Mouse (Mus musculus): ENCODE measurements around the gene Sucla2. TPM values are rescaled to one million over a fixed set of nuclear protein-coding genes. Genes with fewer than 3 reads are reported as not detected.
A peak's percentile ranks its signal among the peaks of the same experiment; 100 is the strongest.

The Sucla2 gene
- polyA plus RNA-seq (2016; fragmentation: Nextera tagmentation; extraction: Ambion mirVana) = 101 and 113 TPM in 2 replicates

DNA sequence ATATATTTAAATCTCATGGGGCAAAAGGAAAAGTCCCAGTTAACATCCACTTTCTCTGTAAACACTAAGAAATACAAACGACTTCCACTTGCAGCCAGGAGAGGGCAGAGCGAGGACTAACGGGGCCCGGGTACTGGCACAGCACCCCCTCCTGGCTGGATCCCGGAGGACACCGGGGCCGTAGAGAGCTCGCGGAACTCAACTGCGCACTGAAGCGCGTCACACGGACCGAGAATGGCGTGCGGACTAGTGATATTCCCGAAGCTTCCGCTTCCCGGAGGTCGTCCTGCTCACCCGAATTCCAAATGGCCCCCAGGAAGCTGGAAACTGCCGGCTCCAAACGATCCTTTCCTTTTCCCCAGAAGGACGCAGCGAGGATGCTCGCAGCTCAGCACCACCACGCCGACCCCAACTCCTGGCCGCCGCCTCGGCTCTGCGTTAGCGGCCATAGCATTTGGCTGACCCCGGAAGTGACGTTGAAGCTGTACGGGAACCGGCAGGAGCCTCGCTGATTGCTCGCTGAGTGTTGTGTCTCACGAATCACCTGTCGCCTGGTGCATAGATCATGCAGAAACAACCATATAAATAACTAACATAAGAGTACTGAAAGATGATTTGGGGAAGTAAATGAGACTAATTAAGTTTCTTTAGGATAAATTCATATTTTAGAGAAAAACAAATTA lies at the start of gene Sucla2:
Sucla2 (plus strand) TSS at position 554 of the 683 bp plus-strand sequence.
- peak; percentile 100 for ATAC-seq (ENCODE audit: low FRiP score, low read depth)
- Histone ChIP-seq H3K9me3 (no peaks in the 10 kb centered on the region), H3K4me3 (peak within 1 kb of the TSS; percentile 42), H3K4me1 (no peaks in the 10 kb centered on the region), H3K36me3 (no peaks in the 10 kb centered on the region), H3K27me3 (replicated peaks) (no peaks in the 10 kb centered on the region), H3K9ac (peak within 1 kb of the TSS; percentile 55; the same call in 1 of the 2 replicates), H3K27ac (0 out of 2 replicates have a peak within 1 kb of the TSS, but pooled peaks have one; percentile 42), H3K4me2 (replicated peaks) (peak within 1 kb of the TSS; percentile 46)
- under 1% methylated on average over 41 of the region's 41 CpGs for WGBS

DNA sequence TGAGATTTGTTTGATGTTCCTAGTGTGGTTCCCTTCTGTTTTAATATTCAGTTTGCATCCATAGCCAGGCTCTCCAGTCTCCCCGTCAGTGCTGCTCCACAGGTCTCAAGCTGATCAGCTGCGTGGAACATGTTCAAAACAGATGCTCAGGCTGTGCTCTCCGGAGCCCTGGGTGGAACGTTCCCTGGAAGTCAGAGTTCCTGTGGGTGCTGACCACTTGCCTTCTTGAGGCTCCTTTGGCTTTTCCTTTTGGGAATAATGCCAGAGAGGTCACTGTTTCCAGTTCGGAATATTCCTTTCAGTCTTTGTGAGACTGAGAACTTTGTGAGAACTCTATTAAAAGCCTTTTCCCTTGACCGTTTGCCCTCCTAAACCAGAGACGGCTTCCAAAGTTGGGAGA lies 49.6 kb upstream of the Sucla2 start:
- no peak overlapping the region for H3K27ac ChIP-seq
- 80% methylated on average over 7 of the region's 7 CpGs for WGBS

DNA sequence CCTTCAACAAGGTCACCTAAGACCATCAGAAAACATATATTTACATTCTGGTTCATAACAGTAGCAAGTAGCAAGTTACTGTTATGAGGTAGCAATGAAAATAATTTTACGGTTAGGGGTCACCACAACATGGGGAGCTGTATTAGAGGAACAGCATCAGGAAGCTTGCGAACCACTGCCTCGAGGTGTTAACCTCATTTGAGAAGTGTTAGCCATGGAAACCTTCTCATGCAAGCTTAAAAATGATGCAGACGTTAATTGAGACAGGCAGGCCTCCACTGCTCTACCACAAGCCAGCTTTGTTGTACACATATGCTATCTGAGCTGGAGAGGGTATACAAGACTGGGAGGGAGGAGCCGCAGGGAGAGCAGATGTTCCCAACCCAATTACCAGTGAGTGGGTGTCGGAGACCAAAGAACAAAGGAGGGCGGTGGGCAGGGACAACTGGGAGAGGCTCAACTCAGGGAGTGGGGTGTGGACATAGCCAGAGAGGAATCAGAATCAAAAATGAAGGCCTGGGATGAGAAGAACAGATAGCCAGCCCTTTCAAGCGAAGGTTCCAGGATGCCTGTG lies 48.7 kb upstream of the Sucla2 start:
- Histone ChIP-seq H3K4me3 (no peak overlapping the region), H3K27ac (no peak overlapping the region), H3K9me3 (no peaks in the 10 kb centered on the region), H3K36me3 (no peaks in the 10 kb centered on the region), H3K4me1 (no peaks in the 10 kb centered on the region), H3K27me3 (replicated peaks) (no peaks in the 10 kb centered on the region), H3K4me2 (replicated peaks) (no peak overlapping the region), H3K9ac (no peak overlapping the region)
- ATAC-seq (ENCODE audit: low FRiP score, low read depth) = 0 out of 2 replicates have a peak, but pooled peaks have one; percentile 52
- WGBS = 73% methylated on average over 8 of the region's 8 CpGs

More for the DNA sequence above, 49.6 kb upstream of the Sucla2 start:
- Histone ChIP-seq H3K4me1 (no peaks in the 10 kb centered on the region), H3K9me3 (no peaks in the 10 kb centered on the region), H3K9ac (no peak overlapping the region), H3K4me3 (no peak overlapping the region), H3K27me3 (replicated peaks) (no peaks in the 10 kb centered on the region), H3K36me3 (no peaks in the 10 kb centered on the region), H3K4me2 (replicated peaks) (no peak overlapping the region)
- ATAC-seq (ENCODE audit: low FRiP score, low read depth) = no peak

DNA sequence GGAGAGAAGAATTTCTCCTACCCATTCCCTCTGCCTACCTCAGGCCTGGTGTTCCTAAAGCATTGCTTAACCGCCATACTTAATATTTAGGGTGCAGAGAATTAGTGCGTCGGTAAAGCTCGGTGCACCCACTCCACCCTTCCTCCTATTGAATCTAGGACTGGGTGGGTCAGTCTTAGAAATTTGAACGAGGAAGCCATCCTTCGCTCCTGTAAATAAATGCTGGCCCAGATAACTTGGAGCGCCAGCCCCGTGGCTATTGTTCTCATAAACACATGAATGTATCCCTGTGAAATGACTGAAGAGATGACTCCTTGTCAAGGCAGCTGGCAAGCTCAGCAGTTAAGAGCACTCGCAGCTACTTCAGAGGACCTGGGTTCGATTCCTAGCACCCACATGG lies 48.0 kb upstream of the Sucla2 start:
- H3K27me3 ChIP-seq (replicated peaks) = no peaks in the 10 kb centered on the region
- no peaks in the 10 kb centered on the region for H3K9me3 ChIP-seq
- no peak overlapping the region for H3K4me3 ChIP-seq
- no peak overlapping the region for H3K4me2 ChIP-seq (replicated peaks)
- H3K9ac ChIP-seq = no peak overlapping the region
- no peak for ATAC-seq (ENCODE audit: low FRiP score, low read depth)
- H3K36me3 ChIP-seq = no peaks in the 10 kb centered on the region
- H3K4me1 ChIP-seq = no peaks in the 10 kb centered on the region
- WGBS = 94% methylated on average over 10 of the region's 10 CpGs
- H3K27ac ChIP-seq = no peak overlapping the region

DNA sequence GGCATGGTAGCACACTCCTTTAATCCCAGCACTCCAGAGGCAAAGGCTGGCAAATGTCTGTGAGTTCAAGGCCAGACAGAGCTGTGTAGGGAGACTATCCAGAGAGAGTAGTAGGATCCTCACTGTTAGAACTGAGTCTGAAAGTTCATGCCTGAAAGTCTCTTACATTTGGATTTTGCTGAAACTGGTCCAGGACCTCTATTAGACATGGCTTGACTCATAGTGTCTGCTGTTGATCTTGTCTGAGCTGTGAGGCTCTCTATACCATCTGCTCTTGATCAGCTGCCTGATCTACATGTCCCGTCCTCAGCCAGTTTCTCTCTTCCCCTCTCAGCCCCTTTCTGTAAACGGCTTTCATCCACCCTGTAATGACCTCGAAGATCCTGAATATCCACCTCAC lies 46.8 kb upstream of the Sucla2 start:
- 90% methylated on average over 3 of the region's 3 CpGs for WGBS
- H3K9me3 ChIP-seq = no peaks in the 10 kb centered on the region
- no peaks in the 10 kb centered on the region for H3K27me3 ChIP-seq (replicated peaks)
- no peaks in the 10 kb centered on the region for H3K36me3 ChIP-seq
- no peak overlapping the region for H3K27ac ChIP-seq
- H3K4me2 ChIP-seq (replicated peaks) = no peak overlapping the region
- ATAC-seq (ENCODE audit: low FRiP score, low read depth) = no peak
- no peak overlapping the region for H3K4me3 ChIP-seq
- H3K4me1 ChIP-seq = no peaks in the 10 kb centered on the region
- no peak overlapping the region for H3K9ac ChIP-seq

DNA sequence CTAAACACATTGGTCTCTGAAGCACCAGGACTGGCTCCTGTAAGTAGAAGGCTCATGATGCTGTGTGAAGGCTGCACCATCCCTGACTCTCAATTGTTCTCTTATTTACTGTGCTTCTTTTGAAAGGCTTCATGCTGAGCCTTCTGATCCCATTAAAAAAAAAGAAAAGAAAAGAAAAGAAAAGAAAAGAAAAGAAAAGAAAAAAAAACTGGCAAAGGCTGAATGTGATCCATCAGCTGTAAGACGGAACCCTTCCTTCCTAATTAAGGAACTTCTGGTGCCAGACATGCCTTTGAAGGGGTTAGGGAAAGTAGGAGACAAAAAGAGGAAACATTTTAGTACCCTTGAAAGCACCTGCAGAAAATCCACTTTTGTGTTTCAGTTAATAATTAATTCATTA lies 45.3 kb upstream of the Sucla2 start:
- no peak overlapping the region for H3K27ac ChIP-seq
- 31% methylated on average over 1 of the region's 1 CpGs for WGBS
- H3K4me2 ChIP-seq (replicated peaks) = no peak overlapping the region
- H3K9me3 ChIP-seq = no peaks in the 10 kb centered on the region
- H3K27me3 ChIP-seq (replicated peaks) = no peaks in the 10 kb centered on the region
- H3K4me3 ChIP-seq = no peak overlapping the region
- no peaks in the 10 kb centered on the region for H3K4me1 ChIP-seq
- no peak for ATAC-seq (ENCODE audit: low FRiP score, low read depth)
- no peak overlapping the region for H3K9ac ChIP-seq
- H3K36me3 ChIP-seq = no peaks in the 10 kb centered on the region

DNA sequence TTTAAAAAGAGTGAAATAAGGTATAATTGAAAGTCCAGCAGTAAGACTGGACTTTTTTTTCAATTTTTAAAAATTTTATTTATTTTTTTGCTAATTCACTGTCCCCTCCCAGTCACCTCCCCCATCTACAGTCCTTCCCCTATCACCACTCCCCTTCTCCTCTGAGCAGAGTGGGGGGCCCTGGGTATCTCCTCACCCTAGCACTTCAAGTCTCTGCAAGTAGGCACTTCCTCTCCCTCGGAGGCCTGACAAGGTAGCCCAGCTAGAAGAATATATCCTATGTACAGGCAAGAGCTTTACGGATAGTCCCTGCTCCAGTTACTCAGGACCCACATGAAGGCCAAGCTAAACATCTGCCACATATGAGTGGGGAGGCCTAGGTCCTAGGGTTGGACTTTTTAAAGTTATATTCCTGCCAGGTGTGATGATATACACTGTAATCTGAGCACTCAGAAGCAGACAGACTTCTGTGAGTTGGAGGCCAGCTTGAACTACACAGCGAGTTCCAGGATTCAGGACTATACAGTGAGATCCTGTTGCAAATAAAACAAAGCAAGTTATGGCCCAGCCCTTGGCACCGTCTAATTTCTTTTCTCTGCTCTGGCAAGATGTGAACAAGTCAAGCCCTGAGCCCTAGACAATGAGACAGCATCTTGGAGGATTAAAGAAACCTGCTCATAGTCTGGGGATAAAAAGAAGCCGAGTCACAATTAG lies 41.4 kb upstream of the Sucla2 start:
- no peak overlapping the region for H3K27ac ChIP-seq
- H3K36me3 ChIP-seq = no peaks in the 10 kb centered on the region
- WGBS = 86% methylated on average over 5 of the region's 5 CpGs
- H3K9me3 ChIP-seq = no peaks in the 10 kb centered on the region
- no peak overlapping the region for H3K9ac ChIP-seq
- no peaks in the 10 kb centered on the region for H3K4me1 ChIP-seq
- no peak for ATAC-seq (ENCODE audit: low FRiP score, low read depth)
- H3K27me3 ChIP-seq (replicated peaks) = no peaks in the 10 kb centered on the region
- H3K4me3 ChIP-seq = no peak overlapping the region
- H3K4me2 ChIP-seq (replicated peaks) = no peak overlapping the region

DNA sequence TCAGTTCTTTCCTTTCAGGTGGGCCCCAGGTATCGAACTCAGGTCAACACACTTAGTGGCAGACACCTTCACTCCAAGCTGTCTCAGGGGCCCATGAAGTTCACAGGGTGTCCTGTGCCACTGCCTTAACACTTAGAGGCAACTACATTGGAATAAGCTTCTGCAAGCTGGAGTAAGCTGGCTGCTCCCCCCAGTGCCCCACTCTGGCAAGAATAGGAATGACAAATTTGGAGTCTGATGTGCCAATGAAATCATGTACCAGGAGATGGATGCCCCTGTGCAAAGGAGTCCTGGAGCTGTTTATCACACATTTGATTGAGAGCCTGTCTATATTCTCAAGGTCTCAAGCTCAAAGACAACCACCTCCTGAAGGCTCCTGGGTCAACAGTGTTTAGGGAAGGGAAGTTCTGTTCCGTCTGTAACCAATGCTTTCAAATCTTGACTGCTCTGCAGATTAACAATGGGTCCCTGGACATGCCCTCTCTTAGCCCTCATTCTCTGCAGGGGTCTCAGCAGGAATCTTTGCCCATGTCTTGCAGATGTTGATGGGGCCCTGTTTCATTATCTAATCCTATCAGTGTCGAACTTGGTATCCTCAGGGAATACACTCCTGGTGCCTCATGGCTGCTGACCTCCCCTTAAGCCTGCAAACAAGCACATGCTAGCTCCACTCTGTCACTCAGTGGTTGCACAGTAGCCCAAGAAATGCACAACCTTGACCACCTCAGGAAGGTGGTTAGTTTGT lies 40.6 kb upstream of the Sucla2 start:
- Histone ChIP-seq H3K4me2 (replicated peaks) (no peak overlapping the region), H3K4me1 (no peaks in the 10 kb centered on the region), H3K9me3 (no peaks in the 10 kb centered on the region), H3K9ac (no peak overlapping the region), H3K27ac (no peak overlapping the region), H3K36me3 (no peaks in the 10 kb centered on the region), H3K4me3 (no peak overlapping the region), H3K27me3 (replicated peaks) (no peaks in the 10 kb centered on the region)
- no peak for ATAC-seq (ENCODE audit: low FRiP score, low read depth)
- 71% methylated on average over 3 of the region's 3 CpGs for WGBS

DNA sequence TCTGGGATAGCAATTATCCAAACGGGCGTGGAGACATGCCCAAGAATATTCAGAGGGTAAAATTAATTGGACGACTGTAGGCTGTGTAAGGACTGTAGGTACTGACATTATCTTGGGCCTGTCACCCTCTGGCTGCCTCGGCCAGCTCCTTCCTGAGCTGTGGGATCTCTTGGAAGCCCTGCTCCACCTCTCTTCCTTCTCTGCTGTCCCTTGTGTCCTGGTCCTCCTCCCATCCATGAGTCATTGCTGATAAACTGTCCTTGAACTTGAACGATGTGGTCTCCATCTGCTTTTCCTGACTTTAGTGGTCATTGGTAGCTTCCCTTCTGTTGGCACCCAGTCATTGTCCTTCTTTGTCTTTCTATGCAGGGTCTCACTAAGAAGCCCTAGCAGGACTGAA lies 38.5 kb upstream of the Sucla2 start:
- ATAC-seq (ENCODE audit: low FRiP score, low read depth) = no peak
- Histone ChIP-seq H3K4me3 (no peak overlapping the region), H3K9me3 (no peaks in the 10 kb centered on the region), H3K36me3 (no peaks in the 10 kb centered on the region), H3K9ac (no peak overlapping the region), H3K27me3 (replicated peaks) (no peaks in the 10 kb centered on the region), H3K4me1 (no peaks in the 10 kb centered on the region), H3K27ac (no peak overlapping the region), H3K4me2 (replicated peaks) (no peak overlapping the region)
- WGBS = 84% methylated on average over 5 of the region's 5 CpGs

DNA sequence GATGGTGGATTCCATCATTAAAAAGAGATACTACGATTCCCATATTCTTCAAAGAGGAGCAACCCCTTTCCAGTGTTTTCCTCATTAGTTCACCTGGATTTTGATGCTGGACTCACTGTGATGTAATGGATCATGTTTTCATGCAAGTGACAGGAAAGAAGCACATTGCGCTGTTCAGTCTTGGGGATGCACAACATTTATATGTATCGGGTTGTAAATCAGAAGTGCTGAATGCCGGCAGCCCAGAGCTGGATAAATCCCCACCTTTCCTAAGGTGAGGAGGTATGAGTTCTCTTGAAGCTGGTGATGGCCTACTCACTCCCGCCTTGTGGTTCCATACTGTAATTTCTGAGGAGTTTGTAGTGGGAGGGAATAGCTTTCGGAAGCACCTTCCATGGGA lies 31.8 kb upstream of the Sucla2 start:
- Histone ChIP-seq H3K4me2 (replicated peaks) (no peak overlapping the region), H3K27ac (no peak overlapping the region), H3K27me3 (replicated peaks) (no peaks in the 10 kb centered on the region), H3K9ac (no peak overlapping the region), H3K9me3 (no peaks in the 10 kb centered on the region), H3K36me3 (no peaks in the 10 kb centered on the region), H3K4me3 (no peak overlapping the region), H3K4me1 (no peaks in the 10 kb centered on the region)
- 91% methylated on average over 6 of the region's 6 CpGs for WGBS
- no peak for ATAC-seq (ENCODE audit: low FRiP score, low read depth)

DNA sequence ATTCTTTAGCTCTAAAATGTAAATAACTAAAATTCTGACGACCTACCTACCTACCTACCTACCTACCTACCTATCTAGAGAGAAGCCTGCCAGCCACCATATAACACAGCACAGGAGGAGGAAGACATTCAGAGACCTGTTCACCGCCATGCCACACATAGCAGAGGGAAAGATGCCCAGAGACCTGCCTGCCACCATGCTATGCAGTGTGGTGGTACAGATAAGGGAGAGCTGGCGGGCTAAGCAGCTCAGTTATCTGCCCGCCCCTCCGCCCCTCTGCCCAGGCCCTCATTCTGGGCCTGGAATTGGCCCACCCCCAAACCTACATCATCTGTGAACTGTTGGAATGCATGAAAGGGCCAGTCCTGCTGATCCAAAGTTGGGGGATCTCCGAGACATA lies 31.0 kb upstream of the Sucla2 start:
- 82% methylated on average over 6 of the region's 6 CpGs for WGBS
- H3K27ac ChIP-seq = no peak overlapping the region
- no peak overlapping the region for H3K4me2 ChIP-seq (replicated peaks)
- no peak overlapping the region for H3K4me3 ChIP-seq
- H3K36me3 ChIP-seq = no peaks in the 10 kb centered on the region
- no peaks in the 10 kb centered on the region for H3K9me3 ChIP-seq
- H3K9ac ChIP-seq = no peak overlapping the region
- H3K27me3 ChIP-seq (replicated peaks) = no peaks in the 10 kb centered on the region
- H3K4me1 ChIP-seq = no peaks in the 10 kb centered on the region
- ATAC-seq (ENCODE audit: low FRiP score, low read depth) = no peak

DNA sequence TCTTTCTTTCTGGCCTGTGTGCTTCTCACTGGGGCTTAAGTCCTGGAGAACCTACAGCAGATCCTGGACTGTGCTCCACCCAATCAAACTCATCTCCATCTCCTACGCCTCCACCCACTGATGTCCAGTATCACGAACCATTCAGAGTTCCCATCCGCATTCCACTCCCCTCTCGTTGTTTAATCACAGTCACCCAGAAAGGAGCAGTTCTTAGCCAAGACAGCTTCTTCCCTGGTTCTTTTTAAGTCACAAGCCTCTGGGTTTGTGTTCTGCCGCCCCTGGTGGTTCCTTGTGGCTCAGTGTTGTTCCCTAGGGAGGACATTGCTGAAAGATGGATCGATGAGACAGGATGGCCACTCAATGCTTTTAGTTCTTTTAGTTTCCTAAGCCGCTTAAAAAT lies 29.4 kb upstream of the Sucla2 start:
- no peaks in the 10 kb centered on the region for H3K36me3 ChIP-seq
- no peaks in the 10 kb centered on the region for H3K27me3 ChIP-seq (replicated peaks)
- H3K4me2 ChIP-seq (replicated peaks) = no peak overlapping the region
- H3K9me3 ChIP-seq = no peaks in the 10 kb centered on the region
- 79% methylated on average over 7 of the region's 7 CpGs for WGBS
- ATAC-seq (ENCODE audit: low FRiP score, low read depth) = no peak
- no peak overlapping the region for H3K27ac ChIP-seq
- no peaks in the 10 kb centered on the region for H3K4me1 ChIP-seq
- no peak overlapping the region for H3K4me3 ChIP-seq
- H3K9ac ChIP-seq = no peak overlapping the region
